Mouse (Mus musculus): ENCODE data around the gene Copg1. TPM values are rescaled to one million over a fixed set of nuclear protein-coding genes. Genes with fewer than 3 reads are reported as not detected.
"Not testable (repeated sequence)": the region's sequence is repeated elsewhere in the genome, so short reads cannot be mapped to it uniquely, and the experiment has no call there.

Copg1 gene
- polyA plus RNA-seq, 1 experiment from 2014 or later = 193 TPM

DNA sequence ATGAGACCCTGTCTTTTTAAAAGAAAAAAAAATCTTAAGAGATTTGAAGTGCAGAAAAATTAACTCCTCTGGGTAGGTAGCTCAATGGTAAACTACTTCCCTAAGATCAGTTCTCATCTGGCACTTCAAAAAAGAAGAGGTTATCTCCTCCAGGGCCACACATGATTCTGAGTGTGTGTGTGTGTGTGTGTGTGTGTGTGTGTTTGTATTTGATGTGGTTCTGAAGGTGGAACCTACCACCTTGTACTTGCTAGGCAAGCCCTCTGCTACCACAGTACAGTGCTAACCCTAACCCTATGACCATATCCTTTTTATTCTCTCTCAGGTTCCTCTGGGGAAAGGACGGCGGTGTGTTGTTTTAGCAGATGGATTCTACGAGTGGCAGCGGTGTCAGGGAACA lies 33.6 kb downstream of the Copg1 start:
- Histone ChIP-seq H3K4me3 (no peak overlapping the region), H3K4me2 (replicated peaks) (no peak overlapping the region), H3K36me3 (peaks cover 89% of the 10 kb centered on the region), H3K9me3 (no peaks in the 10 kb centered on the region), H3K9ac (no peak overlapping the region), H3K27ac (no peak overlapping the region), H3K27me3 (no peaks in the 10 kb centered on the region), H3K4me1 (no peaks in the 10 kb centered on the region)
- no peak for ATAC-seq (ENCODE audit: low FRiP score, low read depth)
- 94% methylated on average over 4 of the region's 4 CpGs for WGBS

GRCm38 (mm10) chr6:87923624-87924023 lies 36.0 kb downstream of the Copg1 start:
- WGBS = 90% methylated on average over 1 of the region's 1 CpGs
- H3K9ac ChIP-seq = no peak overlapping the region
- H3K9me3 ChIP-seq = no peaks in the 10 kb centered on the region
- no peaks in the 10 kb centered on the region for H3K27me3 ChIP-seq
- H3K4me3 ChIP-seq = no peak overlapping the region
- H3K4me2 ChIP-seq (replicated peaks) = no peak overlapping the region
- ATAC-seq (ENCODE audit: low FRiP score, low read depth) = no peak
- H3K4me1 ChIP-seq = no peaks in the 10 kb centered on the region
- no peak overlapping the region for H3K27ac ChIP-seq
- H3K36me3 ChIP-seq = peaks cover 79% of the 10 kb centered on the region

- H3K36me3 ChIP-seq = peaks cover 67% of the 10 kb centered on the region
- peaks cover 2% of the 10 kb centered on the region; the same call in 1 of the 2 replicates for H3K4me1 ChIP-seq
- no peak overlapping the region for H3K4me2 ChIP-seq (replicated peaks)
- WGBS = 82% methylated on average over 5 of the region's 5 CpGs
- no peaks in the 10 kb centered on the region for H3K27me3 ChIP-seq
- ATAC-seq (ENCODE audit: low FRiP score, low read depth) = no peak
- H3K9me3 ChIP-seq = no peaks in the 10 kb centered on the region
- no peak overlapping the region for H3K4me3 ChIP-seq
- H3K9ac ChIP-seq = no peak overlapping the region
- no peak overlapping the region for H3K27ac ChIP-seq
Observed at GRCm38 (mm10) chr6:87935037-87935436, 47.4 kb downstream of the Copg1 start.

- no peak overlapping the region for H3K27ac ChIP-seq
- peak; percentile 92 for ATAC-seq (ENCODE audit: low FRiP score, low read depth)
- no peaks in the 10 kb centered on the region for H3K9me3 ChIP-seq
- H3K9ac ChIP-seq = no peak overlapping the region
- no peak overlapping the region for H3K4me3 ChIP-seq
- H3K4me2 ChIP-seq (replicated peaks) = no peak overlapping the region
- 40% methylated on average over 19 of the region's 19 CpGs for WGBS
- peaks cover 52% of the 10 kb centered on the region for H3K36me3 ChIP-seq
- peaks cover 2% of the 10 kb centered on the region; the same call in 1 of the 2 replicates for H3K4me1 ChIP-seq
- H3K27me3 ChIP-seq = no peaks in the 10 kb centered on the region
Observed at GRCm38 (mm10) chr6:87937178-87937788, 49.7 kb downstream of the Copg1 start.

DNA sequence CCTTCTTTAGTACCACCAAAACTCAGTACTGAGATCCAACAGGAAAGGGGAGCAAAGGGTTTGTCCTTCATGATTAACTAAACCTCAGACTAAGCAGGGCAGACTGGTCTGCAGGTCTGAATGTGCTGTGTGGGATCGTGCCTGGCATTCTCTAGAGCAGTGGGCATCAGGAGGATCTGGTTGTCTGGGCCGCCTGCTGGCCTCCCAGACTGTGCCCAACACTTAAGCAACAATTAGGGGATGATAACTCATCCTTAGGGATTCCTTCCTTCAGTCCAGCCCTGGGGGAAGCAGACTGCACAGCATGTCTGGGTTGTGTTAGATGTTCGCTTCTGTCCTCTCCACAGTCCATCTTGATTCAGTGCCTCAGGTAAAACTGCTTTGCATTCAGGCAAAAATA lies 51.3 kb downstream of the Copg1 start:
- Histone ChIP-seq H3K27ac (no peak overlapping the region), H3K27me3 (no peaks in the 10 kb centered on the region), H3K9me3 (no peaks in the 10 kb centered on the region), H3K9ac (no peak overlapping the region), H3K36me3 (peaks cover 36% of the 10 kb centered on the region), H3K4me1 (peaks cover 2% of the 10 kb centered on the region; the same call in 1 of the 2 replicates), H3K4me2 (replicated peaks) (no peak overlapping the region), H3K4me3 (no peak overlapping the region)
- ATAC-seq (ENCODE audit: low FRiP score, low read depth) = no peak
- WGBS = 90% methylated on average over 3 of the region's 3 CpGs

GRCm38 (mm10) chr6:87942179-87942578 lies 54.6 kb downstream of the Copg1 start:
- H3K9me3 ChIP-seq = no peaks in the 10 kb centered on the region
- WGBS = 86% methylated on average over 7 of the region's 7 CpGs

DNA sequence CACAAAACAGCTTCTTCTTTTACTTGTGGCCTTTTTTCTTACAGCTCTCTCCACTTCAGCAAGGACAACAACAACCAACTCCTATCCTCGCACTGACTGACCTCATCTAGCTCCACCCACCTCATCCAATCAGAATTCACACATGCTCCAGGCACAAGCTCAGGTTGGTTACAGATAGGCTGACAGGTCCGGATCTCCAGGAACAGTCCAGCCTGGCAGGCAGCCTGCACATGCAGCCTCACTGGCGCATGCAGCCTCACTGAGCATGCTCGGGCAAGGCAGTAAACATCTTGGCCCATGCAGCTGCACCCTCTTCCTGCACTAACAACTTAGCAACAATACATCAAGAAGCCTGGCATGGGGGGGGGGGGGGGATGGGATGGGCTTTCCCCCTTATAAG lies 74.8 kb downstream of the Copg1 start:
- ATAC-seq (ENCODE audit: low FRiP score, low read depth); H3K27me3 ChIP-seq; H3K4me3 ChIP-seq; H3K27ac ChIP-seq; H3K4me2 ChIP-seq (replicated peaks); H3K36me3 ChIP-seq; H3K9ac ChIP-seq; H3K4me1 ChIP-seq: not testable (repeated sequence)
- WGBS = 62% methylated on average over 4 of the region's 4 CpGs
- H3K9me3 ChIP-seq = peaks cover 13% of the 10 kb centered on the region

More at GRCm38 (mm10) chr6:87942179-87942578, 54.6 kb downstream of the Copg1 start:
- Histone ChIP-seq H3K36me3 (0 out of 2 replicates have a peak, but pooled peaks cover 6% of the 10 kb centered on the region), H3K27me3 (no peaks in the 10 kb centered on the region), H3K4me3 (no peak overlapping the region), H3K27ac (no peak overlapping the region), H3K4me2 (replicated peaks) (no peak overlapping the region), H3K9ac (no peak overlapping the region), H3K4me1 (peaks cover 2% of the 10 kb centered on the region; the same call in 1 of the 2 replicates)
- no peak for ATAC-seq (ENCODE audit: low FRiP score, low read depth)

Other genes starting within 250 kb of the Copg1 start
- 13.4 and 15.4 TPM in 2 replicates for gene Aplf, start 215.6 kb upstream of the Copg1 start, polyA plus RNA-seq (2015; fragmentation: Nextera tagmentation; extraction: Ambion mirVana)
- gene Efcc1, start 156.9 kb upstream of the Copg1 start, polyA plus RNA-seq (2015; fragmentation: Nextera tagmentation; extraction: Ambion mirVana) = 0.32 and 0.62 TPM in 2 replicates
- 0.94 and 1.6 TPM in 2 replicates for gene Gp9, start 109.7 kb upstream of the Copg1 start, polyA plus RNA-seq (2015; fragmentation: Nextera tagmentation; extraction: Ambion mirVana)
- gene Rab43, start 75.7 kb upstream of the Copg1 start, polyA plus RNA-seq (2015; fragmentation: Nextera tagmentation; extraction: Ambion mirVana) = 9.8 and 10.3 TPM in 2 replicates
- 3.7 and 6.8 TPM in 2 replicates for gene Gm45140, start 52.0 kb upstream of the Copg1 start, polyA plus RNA-seq (2015; fragmentation: Nextera tagmentation; extraction: Ambion mirVana)
- 46.7 and 53.7 TPM in 2 replicates for gene Isy1, start 49.0 kb upstream of the Copg1 start, polyA plus RNA-seq (2015; fragmentation: Nextera tagmentation; extraction: Ambion mirVana)
- 1,115 and 1,121 TPM in 2 replicates for gene Cnbp, start 36.7 kb upstream of the Copg1 start, polyA plus RNA-seq (2015; fragmentation: Nextera tagmentation; extraction: Ambion mirVana)
- gene Hmces, start 26.1 kb downstream of the Copg1 start, polyA plus RNA-seq (2015; fragmentation: Nextera tagmentation; extraction: Ambion mirVana) = 66.8 and 69.0 TPM in 2 replicates
- 27.8 and 40.0 TPM in 2 replicates for gene H1fx, start 93.8 kb downstream of the Copg1 start, polyA plus RNA-seq (2015; fragmentation: Nextera tagmentation; extraction: Ambion mirVana)
- 184 and 186 TPM in 2 replicates for gene Rab7, start 157.5 kb downstream of the Copg1 start, polyA plus RNA-seq (2015; fragmentation: Nextera tagmentation; extraction: Ambion mirVana)
- gene Rpn1, start 196.7 kb downstream of the Copg1 start, polyA plus RNA-seq (2015; fragmentation: Nextera tagmentation; extraction: Ambion mirVana) = 391 and 427 TPM in 2 replicates

Data from limb, embryonic 13.5 days (tissue).